Mouse (Mus musculus) liver, postnatal 0 days (tissue): ENCODE data around the gene Ssu72.

Source experiments
- CTCF ChIP-seq: sonication (generic); IDR thresholded peaks from 2 replicates; pipeline ENCODE4 v1.5.1; 2016; ENCODE audit warnings: antibody characterized with exemption, low read depth
- EP300 ChIP-seq: IDR thresholded peaks from 2 replicates; pipeline ENCODE4 v1.6.1; 2016; ENCODE audit warnings: antibody characterized with exemption, low read depth, mild to moderate bottlenecking

GRCm38 (mm10) chr4:155757011-155757410 lies 52.4 kb downstream of the Ssu72 start:
- no peak for TF ChIP-seq CTCF
- TF ChIP-seq EP300: no peak
